Mouse (Mus musculus) limb, embryonic 10.5 days (tissue): ENCODE measurements around the gene Chst4. TPM values are rescaled to one million over a fixed set of nuclear protein-coding genes. Genes with fewer than 3 reads are reported as not detected.
"Not testable (repeated sequence)": the region's sequence is repeated elsewhere in the genome, so short reads cannot be mapped to it uniquely, and the experiment has no call there.

Source experiments
- DNase-seq: peaks from one replicate; pipeline ENCODE4 v3.0.0-alpha.2; 2017; ENCODE audit warnings: low spot score
- H3K27ac ChIP-seq: fragments of 300-500 bp; sonication (generic); 2 replicates; pipeline ENCODE4 v1.5.1; 2016; ENCODE audit warnings: mild to moderate bottlenecking
- H3K27me3 ChIP-seq: fragments of 300-500 bp; sonication (generic); 2 replicates; pipeline ENCODE4 v1.6.1; 2016; ENCODE audit warnings: low read depth, mild to moderate bottlenecking; ENCODE audit not compliant: poor library complexity, severe bottlenecking
- H3K36me3 ChIP-seq: fragments of 300-500 bp; sonication (generic); 2 replicates; pipeline ENCODE4 v1.6.1; 2016; ENCODE audit warnings: mild to moderate bottlenecking, moderate library complexity
- H3K4me1 ChIP-seq: fragments of 300-500 bp; sonication (generic); 2 replicates; pipeline ENCODE4 v1.6.1; 2016
- H3K4me3 ChIP-seq: fragments of 300-500 bp; sonication (generic); 2 replicates; pipeline ENCODE4 v1.5.1; 2016; ENCODE audit warnings: mild to moderate bottlenecking, moderate library complexity
- H3K9me3 ChIP-seq: fragments of 300-500 bp; sonication (generic); replicated peaks from 2 replicates; pipeline ENCODE4 v1.6.1; 2016; ENCODE audit warnings: mild to moderate bottlenecking
- WGBS: fragments of 180-500 bp; shearing (Covaris S2); methylation state at CpG from one replicate; pipeline ENCODE4 v1.1.7; 2016; 5-methylcytosine and 5-hydroxymethylcytosine counted together
- polyA plus RNA-seq: library from polyadenylated mRNA; unstranded; fragments of >200 nt; fragmentation: Nextera tagmentation; extraction: Ambion mirVana; gene quantifications from 2 replicates; pipeline ENCODE4 v1.2.1, GENCODE M21; 2016

The Chst4 gene
- polyA plus RNA-seq, 1 experiment from 2014 or later: not detected

- no peak for DNase-seq
- no peak overlapping the region for H3K4me3 ChIP-seq
- no peaks in the 10 kb centered on the region for H3K27me3 ChIP-seq
- no peaks in the 10 kb centered on the region for H3K9me3 ChIP-seq
- 45% methylated on average over 7 of the region's 7 CpGs for WGBS
- no peaks in the 10 kb centered on the region for H3K36me3 ChIP-seq
- no peak overlapping the region for H3K27ac ChIP-seq
- H3K4me1 ChIP-seq: no peaks in the 10 kb centered on the region
Measured at GRCm38 (mm10) chr8:110039216-110039615, 324 bp downstream of the Chst4 start.

DNA sequence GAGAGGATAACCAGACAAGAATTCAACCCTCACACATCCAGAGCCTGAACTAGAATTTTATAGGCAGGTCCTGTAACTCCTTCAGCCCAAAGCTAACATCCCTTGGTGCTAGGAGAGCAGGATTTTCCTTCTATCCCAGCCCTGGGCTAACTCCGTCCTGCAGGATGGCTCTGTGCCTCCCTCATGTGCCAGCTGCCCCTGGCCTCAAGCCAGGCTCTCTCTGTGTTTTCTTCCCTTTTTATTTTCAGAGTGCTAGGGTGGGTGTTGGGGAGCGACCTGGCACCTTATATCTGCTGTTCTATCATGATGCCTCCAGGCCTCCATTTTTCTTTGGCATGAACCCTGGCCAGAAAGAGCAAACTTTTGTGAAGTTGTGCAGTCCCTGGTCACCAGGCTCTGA is 3.4 kb downstream of the Chst4 start:
- no peak overlapping the region for H3K27ac ChIP-seq
- no peak for DNase-seq
- 84% methylated on average over 2 of the region's 2 CpGs for WGBS
- H3K36me3 ChIP-seq: no peaks in the 10 kb centered on the region
- no peak overlapping the region for H3K4me3 ChIP-seq
- H3K9me3 ChIP-seq: no peaks in the 10 kb centered on the region
- no peaks in the 10 kb centered on the region for H3K27me3 ChIP-seq
- no peaks in the 10 kb centered on the region for H3K4me1 ChIP-seq

DNA sequence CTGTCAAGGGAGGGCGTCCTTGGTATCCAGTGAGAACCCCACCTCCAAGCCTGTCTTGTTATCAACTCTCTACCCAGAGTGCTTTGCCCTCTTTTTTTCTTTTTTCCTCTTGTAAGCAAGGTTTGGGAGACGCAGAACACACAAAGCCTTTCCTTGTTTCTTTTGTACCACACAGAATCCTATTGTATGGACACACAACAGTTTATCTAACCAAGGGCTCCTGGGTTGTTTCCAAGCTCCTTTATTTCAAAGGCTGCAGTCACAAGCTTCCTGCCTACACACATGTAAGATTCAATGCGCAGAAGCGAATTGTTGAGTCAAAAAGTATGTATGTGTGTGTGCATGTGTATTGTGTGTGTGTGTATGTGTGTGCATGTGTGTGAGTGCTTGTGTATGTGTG is 5.2 kb downstream of the Chst4 start:
- no peaks in the 10 kb centered on the region for H3K4me1 ChIP-seq
- no peaks in the 10 kb centered on the region for H3K27me3 ChIP-seq
- 85% methylated on average over 4 of the region's 4 CpGs for WGBS
- DNase-seq: no peak
- H3K27ac ChIP-seq: no peak overlapping the region
- no peak overlapping the region for H3K4me3 ChIP-seq
- no peaks in the 10 kb centered on the region for H3K36me3 ChIP-seq
- no peaks in the 10 kb centered on the region for H3K9me3 ChIP-seq

- not testable (repeated sequence) for H3K27me3 ChIP-seq, H3K9me3 ChIP-seq, DNase-seq, H3K36me3 ChIP-seq, H3K27ac ChIP-seq, H3K4me1 ChIP-seq, H3K4me3 ChIP-seq
- 36% methylated on average over 8 of the region's 8 CpGs for WGBS
Measured at GRCm38 (mm10) chr8:110033771-110034170, 5.8 kb downstream of the Chst4 start.

DNA sequence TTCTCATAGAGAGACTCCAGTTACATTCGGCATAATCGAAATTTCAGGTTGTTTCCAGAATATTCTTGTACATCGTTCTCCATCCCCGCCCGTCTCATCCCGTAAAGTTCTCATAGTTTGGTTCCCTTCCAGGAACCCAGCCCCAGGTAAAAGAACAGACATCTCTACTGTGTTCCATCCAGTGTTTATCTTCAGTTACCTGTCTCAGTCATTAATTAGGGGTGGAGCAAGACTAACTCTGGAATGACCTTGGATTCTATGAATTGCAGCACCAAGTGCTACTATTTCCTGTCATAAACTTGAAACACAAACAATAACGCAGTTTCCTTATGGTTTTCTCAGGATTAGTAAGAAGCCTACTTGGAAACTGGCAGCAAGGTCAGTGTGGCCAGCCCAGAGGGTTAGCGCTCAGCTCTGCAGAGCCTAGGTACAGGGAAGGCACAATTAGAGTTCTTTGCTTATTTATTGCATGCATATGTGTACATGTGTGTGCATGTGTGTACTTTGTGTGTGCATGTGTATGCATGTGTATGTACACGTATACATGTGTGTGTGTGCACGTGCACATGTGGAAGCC is 16.7 kb downstream of the Chst4 start:
- 90% methylated on average over 10 of the region's 10 CpGs for WGBS
- H3K9me3 ChIP-seq: no peaks in the 10 kb centered on the region
- H3K4me3 ChIP-seq: no peak overlapping the region
- no peaks in the 10 kb centered on the region for H3K4me1 ChIP-seq
- no peaks in the 10 kb centered on the region for H3K27me3 ChIP-seq
- no peak overlapping the region for H3K27ac ChIP-seq
- no peak for DNase-seq
- H3K36me3 ChIP-seq: no peaks in the 10 kb centered on the region

GRCm38 (mm10) chr8:110022081-110022480 is 17.5 kb downstream of the Chst4 start:
- no peak overlapping the region for H3K27ac ChIP-seq
- no peaks in the 10 kb centered on the region for H3K27me3 ChIP-seq
- H3K4me1 ChIP-seq: no peaks in the 10 kb centered on the region
- WGBS: 65% methylated on average over 6 of the region's 6 CpGs
- H3K36me3 ChIP-seq: no peaks in the 10 kb centered on the region
- no peak for DNase-seq
- no peaks in the 10 kb centered on the region for H3K9me3 ChIP-seq
- no peak overlapping the region for H3K4me3 ChIP-seq

- WGBS: 39% methylated on average over 5 of the region's 5 CpGs
- Histone ChIP-seq H3K27me3 (no peaks in the 10 kb centered on the region), H3K36me3 (no peaks in the 10 kb centered on the region), H3K4me1 (peaks cover 7% of the 10 kb centered on the region; the same call in 1 of the 2 replicates), H3K9me3 (no peaks in the 10 kb centered on the region), H3K27ac (no peak overlapping the region), H3K4me3 (no peak overlapping the region)
- peak; percentile 61 for DNase-seq
Measured at GRCm38 (mm10) chr8:110010868-110011267, 28.7 kb downstream of the Chst4 start.

DNA sequence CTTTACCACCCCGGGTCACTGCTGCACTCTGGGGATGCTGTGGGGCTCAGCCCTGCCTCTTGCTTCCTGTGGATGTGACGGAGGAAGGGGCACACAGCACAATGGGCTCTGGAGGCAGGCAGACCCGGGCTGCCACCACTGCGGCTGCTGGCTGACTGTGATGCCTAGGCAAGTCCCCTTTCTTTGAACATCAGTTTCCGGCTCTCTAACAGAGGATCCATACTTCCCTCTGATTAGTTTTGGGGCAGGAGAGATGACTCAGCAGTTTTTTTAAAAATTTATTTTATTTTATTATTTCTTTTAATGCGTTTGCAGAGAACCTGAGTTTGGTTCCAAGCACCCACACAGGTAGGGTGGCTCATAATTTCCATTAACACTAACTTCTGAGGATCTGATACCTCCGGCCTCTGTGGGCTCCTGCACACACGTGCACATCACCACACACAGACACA is 30.5 kb downstream of the Chst4 start:
- Histone ChIP-seq H3K4me3 (no peak overlapping the region), H3K27me3 (no peaks in the 10 kb centered on the region), H3K27ac (no peak overlapping the region), H3K36me3 (no peaks in the 10 kb centered on the region), H3K4me1 (peaks cover 7% of the 10 kb centered on the region; the same call in 1 of the 2 replicates), H3K9me3 (no peaks in the 10 kb centered on the region)
- no peak for DNase-seq
- 79% methylated on average over 8 of the region's 8 CpGs for WGBS

DNA sequence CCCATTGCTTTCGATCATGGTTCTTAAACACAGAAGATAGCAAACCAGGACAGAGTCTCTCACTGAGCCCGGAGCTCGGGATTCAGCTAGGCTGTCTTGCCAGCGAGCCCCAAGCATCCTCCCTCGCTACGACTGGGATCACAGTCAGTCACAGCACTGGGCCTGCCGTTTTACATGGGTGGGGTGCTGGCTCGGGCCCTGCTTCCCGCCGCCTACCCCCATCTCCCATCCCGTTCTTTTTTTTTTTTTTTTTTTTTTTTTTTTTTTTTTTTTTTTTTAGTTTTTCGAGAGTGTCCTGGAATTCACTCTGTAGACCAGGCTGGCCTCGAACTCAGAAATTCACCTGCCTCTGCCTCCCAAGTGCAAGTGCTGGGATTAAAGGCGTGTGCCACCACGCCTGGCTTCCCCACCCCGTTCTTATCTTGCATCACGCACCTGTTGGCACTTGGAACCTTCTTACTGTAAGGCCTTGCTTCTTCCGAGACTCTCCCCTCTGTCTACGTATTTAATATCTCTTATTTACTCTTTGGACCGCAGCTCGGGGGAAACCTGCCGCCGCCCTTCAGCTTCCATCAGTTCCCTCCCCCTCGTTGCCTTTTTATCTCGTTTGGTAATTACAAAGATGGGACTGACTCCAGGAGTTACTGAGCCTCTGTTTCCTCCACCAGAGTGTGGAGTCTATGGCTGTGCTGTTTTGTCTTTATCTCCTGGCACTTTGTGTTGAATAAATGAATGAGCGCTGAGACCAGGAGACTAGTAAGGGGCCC is 31.1 kb downstream of the Chst4 start:
- no peak for DNase-seq
- Histone ChIP-seq H3K36me3 (no peaks in the 10 kb centered on the region), H3K4me3 (no peak overlapping the region), H3K27ac (no peak overlapping the region), H3K9me3 (no peaks in the 10 kb centered on the region), H3K27me3 (no peaks in the 10 kb centered on the region), H3K4me1 (peaks cover 7% of the 10 kb centered on the region; the same call in 1 of the 2 replicates)
- WGBS: 89% methylated on average over 26 of the region's 26 CpGs

GRCm38 (mm10) chr8:110006312-110007023 is 33.1 kb downstream of the Chst4 start:
- Histone ChIP-seq H3K4me3 (no peak overlapping the region), H3K27ac (no peak overlapping the region), H3K36me3 (no peaks in the 10 kb centered on the region), H3K4me1 (peaks cover 7% of the 10 kb centered on the region; the same call in 1 of the 2 replicates), H3K9me3 (no peaks in the 10 kb centered on the region), H3K27me3 (no peaks in the 10 kb centered on the region)
- 70% methylated on average over 17 of the region's 17 CpGs for WGBS
- no peak for DNase-seq

GRCm38 (mm10) chr8:110004300-110004699 is 35.2 kb downstream of the Chst4 start:
- WGBS: 79% methylated on average over 5 of the region's 5 CpGs
- DNase-seq: no peak
- H3K4me1 ChIP-seq: peaks cover 7% of the 10 kb centered on the region; the same call in 1 of the 2 replicates
- no peak overlapping the region for H3K27ac ChIP-seq
- H3K9me3 ChIP-seq: no peaks in the 10 kb centered on the region
- no peaks in the 10 kb centered on the region for H3K36me3 ChIP-seq
- H3K4me3 ChIP-seq: no peak overlapping the region
- no peaks in the 10 kb centered on the region for H3K27me3 ChIP-seq

DNA sequence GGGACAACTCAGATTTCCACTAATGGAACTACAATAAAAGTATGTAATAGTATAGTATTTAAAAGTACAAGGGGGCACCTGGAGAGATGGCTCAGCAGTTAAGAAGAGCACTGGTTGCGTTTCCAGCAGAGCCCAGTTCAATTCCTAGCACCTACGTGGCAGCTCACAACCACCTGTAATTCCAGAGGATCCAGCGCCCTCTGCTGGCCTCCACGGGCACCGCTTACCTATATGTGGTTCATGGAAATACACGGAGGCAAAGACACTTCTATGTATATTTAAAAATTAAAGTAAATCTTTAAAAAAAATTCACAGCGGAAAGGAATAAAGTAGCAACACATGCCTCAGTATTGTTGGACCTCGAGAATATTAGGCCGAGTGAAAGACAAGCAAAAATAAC is 36.6 kb downstream of the Chst4 start:
- peak; percentile 58 for DNase-seq
- peaks cover 7% of the 10 kb centered on the region; the same call in 1 of the 2 replicates for H3K4me1 ChIP-seq
- H3K9me3 ChIP-seq: no peaks in the 10 kb centered on the region
- no peak overlapping the region for H3K27ac ChIP-seq
- H3K27me3 ChIP-seq: no peaks in the 10 kb centered on the region
- 33% methylated on average over 9 of the region's 9 CpGs for WGBS
- H3K4me3 ChIP-seq: no peak overlapping the region
- H3K36me3 ChIP-seq: no peaks in the 10 kb centered on the region

DNA sequence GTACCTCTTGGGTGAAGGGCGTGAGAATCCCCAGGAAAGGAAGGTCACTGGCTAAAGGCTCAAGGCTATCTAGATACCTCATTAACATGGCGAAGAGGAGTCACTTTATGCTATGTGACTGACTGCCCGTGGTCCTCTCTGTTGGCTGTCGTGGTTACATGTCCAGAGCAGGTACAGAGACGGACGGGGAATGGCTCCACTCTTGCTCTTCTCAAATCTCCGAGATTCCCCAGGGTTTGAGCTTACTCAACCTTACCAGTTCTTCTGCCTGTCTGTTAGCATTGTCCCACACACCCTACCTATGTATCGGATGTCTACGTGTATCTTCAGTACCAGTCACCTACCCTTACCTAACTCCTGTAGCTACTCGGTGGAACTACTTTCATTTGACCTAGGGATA is 39.6 kb downstream of the Chst4 start:
- Histone ChIP-seq H3K36me3 (no peaks in the 10 kb centered on the region), H3K27me3 (no peaks in the 10 kb centered on the region), H3K27ac (no peak overlapping the region), H3K4me1 (no peaks in the 10 kb centered on the region), H3K4me3 (no peak overlapping the region), H3K9me3 (no peaks in the 10 kb centered on the region)
- 87% methylated on average over 10 of the region's 10 CpGs for WGBS
- DNase-seq: no peak
